8 mouse cellular contexts compared by ENCODE assay signal in the genomic region with DNA sequence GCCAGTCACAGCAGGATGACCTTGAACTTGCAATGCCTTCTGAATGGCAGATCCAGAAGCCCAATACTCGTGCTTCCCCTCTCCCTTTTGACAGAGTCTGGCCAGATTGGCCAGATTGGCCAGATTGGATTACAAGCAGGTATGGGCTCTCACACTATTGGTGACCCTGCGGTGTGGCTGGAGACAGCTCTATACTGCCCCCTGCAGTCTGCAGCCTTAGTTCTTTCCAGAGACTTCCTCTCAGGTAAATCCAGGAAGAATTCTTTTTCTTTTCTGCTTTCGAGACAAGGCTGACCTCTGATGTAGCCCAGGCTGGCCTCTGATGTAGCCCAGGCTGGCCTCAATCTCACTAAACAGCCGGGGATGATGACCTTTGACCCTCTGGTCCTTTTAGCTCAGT. TPM values are rescaled to one million over a fixed set of nuclear protein-coding genes. Genes with fewer than 3 reads are reported as not detected.
A peak's percentile ranks its signal among the peaks of the same experiment; 100 is the strongest.
DNase-seq lines count a peak whose midpoint lies in the region; ATAC-seq and TF ChIP-seq lines count a peak whose summit lies in the region.

No protein-coding gene starts in this region.

- TF ChIP-seq POLR2A in brain, embryonic 14.5 days (IDR thresholded peaks at IDR 0.05; ENCODE audit: borderline replicate concordance, extremely low read depth, insufficient read depth, insufficient read length, poor library complexity, severe bottlenecking) = no peak

- WGBS in forebrain, embryonic 10.5 days = 48% methylated on average over 4 of the region's 4 CpGs
- WGBS in forebrain, embryonic 12.5 days = 53% methylated on average over 4 of the region's 4 CpGs
- 41% methylated on average over 4 of the region's 4 CpGs for WGBS in neural tube, embryonic 11.5 days

- TF ChIP-seq CTCF in brain, embryonic 14.5 days (IDR thresholded peaks at IDR 0.05; ENCODE audit: borderline replicate concordance, extremely low read depth, insufficient read depth, insufficient read length) = peak; percentile 68; the same call in 1 of the 2 replicates

- H3K4me1 ChIP-seq in forebrain, embryonic 10.5 days = peaks cover 23% of the 10 kb centered on the region
- H3K4me1 ChIP-seq in forebrain, embryonic 12.5 days = peaks cover 14% of the 10 kb centered on the region
- H3K4me1 ChIP-seq in neural tube, embryonic 11.5 days (ENCODE audit: control insufficient read depth, insufficient read depth, low read length) = peaks cover 10% of the 10 kb centered on the region

- peaks cover 9% of the 10 kb centered on the region; the same call in 1 of the 2 replicates for H3K9me3 ChIP-seq in forebrain, embryonic 10.5 days
- H3K9me3 ChIP-seq in forebrain, embryonic 12.5 days = peaks cover 3% of the 10 kb centered on the region; the same call in 1 of the 2 replicates
- no peaks in the 10 kb centered on the region for H3K9me3 ChIP-seq in neural tube, embryonic 11.5 days (ENCODE audit: control insufficient read depth, low read length)

- H3K4me2 ChIP-seq in forebrain, embryonic 12.5 days = no peak overlapping the region
- no peak overlapping the region for H3K4me2 ChIP-seq in neural tube, embryonic 11.5 days (ENCODE audit: low read depth)

- no peak for ATAC-seq in forebrain, embryonic 12.5 days (ENCODE audit: low FRiP score)
- no peak for ATAC-seq in neural tube, embryonic 11.5 days (ENCODE audit: insufficient read depth, low FRiP score, low TSS enrichment)

- H3K36me3 ChIP-seq in forebrain, embryonic 10.5 days (replicated peaks) = no peaks in the 10 kb centered on the region
- no peaks in the 10 kb centered on the region for H3K36me3 ChIP-seq in forebrain, embryonic 12.5 days (replicated peaks)
- H3K36me3 ChIP-seq in neural tube, embryonic 11.5 days (ENCODE audit: control insufficient read depth, insufficient read depth, low read length) = no peaks in the 10 kb centered on the region

- no peak overlapping the region for H3K27ac ChIP-seq in forebrain, embryonic 10.5 days
- no peak overlapping the region for H3K27ac ChIP-seq in forebrain, embryonic 12.5 days
- H3K27ac ChIP-seq in neural tube, embryonic 11.5 days (ENCODE audit: low read depth, low read length) = no peak overlapping the region

- H3K27me3 ChIP-seq in forebrain, embryonic 10.5 days (ENCODE audit: poor library complexity, severe bottlenecking) = no peaks in the 10 kb centered on the region
- no peaks in the 10 kb centered on the region for H3K27me3 ChIP-seq in forebrain, embryonic 12.5 days
- H3K27me3 ChIP-seq in neural tube, embryonic 11.5 days (ENCODE audit: control insufficient read depth, insufficient read depth, low read length) = no peaks in the 10 kb centered on the region

- H3K9ac ChIP-seq in forebrain, embryonic 12.5 days = no peak overlapping the region
- no peak overlapping the region for H3K9ac ChIP-seq in neural tube, embryonic 11.5 days (ENCODE audit: low read length)

- peak; percentile 36 for DNase-seq in forebrain, embryonic 10.5 days (ENCODE audit: extremely low spot score, low spot score)
- DNase-seq in CD4-positive helper T cell, adult 2 months (ENCODE audit: low read depth, low spot score) = peak; percentile 53
- DNase-seq in brain, embryonic 14.5 days (ENCODE audit: low read depth) = peak; percentile 72
- peak; percentile 82 for DNase-seq in gastrocnemius, postnatal 10 days
- peak; percentile 53 to 85 for DNase-seq in layer of hippocampus, postnatal 25 days (ENCODE audit: extremely low spot score in 1 of 2, low spot score in 1 of 2)
- DNase-seq in neural tube, embryonic 11.5 days (ENCODE audit: low spot score) = peak; percentile 57
- DNase-seq in thymus, postnatal 10 days (ENCODE audit: low spot score in 2 of 2) = peak; percentile 15 to 67

- no peak overlapping the region for H3K4me3 ChIP-seq in forebrain, embryonic 10.5 days
- H3K4me3 ChIP-seq in forebrain, embryonic 12.5 days (replicated peaks) = no peak overlapping the region
- H3K4me3 ChIP-seq in neural tube, embryonic 11.5 days (ENCODE audit: low read depth, low read length) = no peak overlapping the region

RNA-seq across cellular contexts. Expression of gene Slc9a8, which starts 3.8 kb away (rescaled TPM):
- polyA plus RNA-seq in forebrain, embryonic 10.5 days (2016; fragmentation: Nextera tagmentation; extraction: Ambion mirVana) = 24.0 and 24.4 TPM in 2 replicates
- 26.5 and 26.7 TPM in 2 replicates for polyA plus RNA-seq in forebrain, embryonic 12.5 days (2016; fragmentation: Nextera tagmentation; extraction: Ambion mirVana)
- polyA plus RNA-seq in brain, embryonic 14.5 days (2012; rRNA removed) = 45.5 and 46.2 TPM in 2 replicates
- total RNA-seq in gastrocnemius, postnatal 10 days (2021) = 10 to 100 TPM; 29.2 to 33.3 TPM
- total RNA-seq in layer of hippocampus, postnatal 25 days (2021) = 10 to 100 TPM; 25.9 to 35.7 TPM
- 16.2 and 19.1 TPM in 2 replicates for polyA plus RNA-seq in neural tube, embryonic 11.5 days (2014; fragmentation: Nextera tagmentation; extraction: Ambion mirVana)
